Mouse (Mus musculus) stomach, postnatal 0 days (tissue): ENCODE measurements around the gene Ptprg.

ENCODE experiments used
- CTCF ChIP-seq: IDR thresholded peaks from 2 replicates; pipeline ENCODE4 v1.5.1; 2016; ENCODE audit warnings: antibody characterized with exemption, low read depth, mild to moderate bottlenecking, moderate library complexity
- EP300 ChIP-seq: optimal IDR thresholded peaks from 2 replicates; pipeline ENCODE3; 2016; ENCODE audit warnings: antibody characterized with exemption

DNA sequence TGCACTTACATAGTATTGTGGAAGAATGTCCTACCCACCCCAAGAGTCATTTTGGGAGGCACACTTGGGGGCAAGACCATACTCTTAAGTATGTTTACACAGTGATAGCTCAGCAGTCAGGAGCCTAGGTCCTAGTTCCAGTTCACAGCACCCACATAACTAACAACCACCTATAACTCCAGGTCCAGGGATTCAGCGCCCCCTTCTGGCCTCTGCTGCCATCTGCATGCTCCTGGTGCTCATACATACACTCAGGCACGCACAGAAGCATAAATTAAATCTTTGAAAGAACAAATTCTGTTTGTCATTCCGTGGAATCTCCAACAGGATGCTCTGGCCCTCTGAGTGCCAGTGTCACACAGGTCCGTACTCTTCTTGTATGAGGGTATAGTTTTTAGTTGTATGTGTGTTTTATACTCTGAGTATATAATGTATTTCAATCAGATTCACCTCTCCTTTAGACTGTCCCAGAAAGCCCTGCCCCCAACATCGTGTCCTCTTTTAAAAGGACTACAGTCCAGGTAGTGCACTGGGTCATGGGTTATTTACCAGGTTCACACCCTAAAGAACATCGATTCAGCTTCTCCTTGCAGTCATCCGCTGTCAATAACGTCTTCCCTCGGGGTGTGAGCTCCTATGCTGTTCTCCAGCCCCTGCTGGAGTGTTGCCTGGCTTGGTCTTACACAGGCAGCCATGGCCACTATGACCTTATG is 157.2 kb downstream of the Ptprg start:
- TF ChIP-seq EP300: no peak
- 0 out of 2 replicates have a peak, but pooled peaks have one; percentile 16 for TF ChIP-seq CTCF
